Mouse (Mus musculus): ENCODE data around the gene Ppp3ca.

Ppp3ca gene

GRCm38 (mm10) chr3:136670110-136670359 is at the start of gene Ppp3ca:
TSS of gene Ppp3ca (plus strand) at chr3:136670124.
- DNase-seq (ENCODE audit: extremely low spot score, low spot score) = no peak

- no peak for DNase-seq (ENCODE audit: extremely low spot score, low spot score)
Observed at GRCm38 (mm10) chr3:136640544-136641230, 29.2 kb upstream of the Ppp3ca start.

- DNase-seq (ENCODE audit: extremely low spot score, low spot score) = no peak
Observed at GRCm38 (mm10) chr3:136650966-136651365, 19.0 kb upstream of the Ppp3ca start.

GRCm38 (mm10) chr3:136651496-136651895 is 18.4 kb upstream of the Ppp3ca start:
- DNase-seq (ENCODE audit: extremely low spot score, low spot score) = no peak

GRCm38 (mm10) chr3:136656460-136657035 is 13.4 kb upstream of the Ppp3ca start:
- no peak for DNase-seq (ENCODE audit: extremely low spot score, low spot score)

- no peak for DNase-seq (ENCODE audit: extremely low spot score, low spot score)
Observed at GRCm38 (mm10) chr3:136658681-136659080, 11.2 kb upstream of the Ppp3ca start.

GRCm38 (mm10) chr3:136665119-136665518 is 4.8 kb upstream of the Ppp3ca start:
- no peak for DNase-seq (ENCODE audit: extremely low spot score, low spot score)

GRCm38 (mm10) chr3:136668072-136668471 is 1.9 kb upstream of the Ppp3ca start:
- no peak for DNase-seq (ENCODE audit: extremely low spot score, low spot score)

- peak; percentile 99 for DNase-seq (ENCODE audit: extremely low spot score, low spot score)
Observed at GRCm38 (mm10) chr3:136669231-136670109, 454 bp upstream of the Ppp3ca start.

- DNase-seq (ENCODE audit: extremely low spot score, low spot score) = peak; percentile 80
Observed at GRCm38 (mm10) chr3:136670360-136671131, 622 bp downstream of the Ppp3ca start.

GRCm38 (mm10) chr3:136671161-136671939 is 1.4 kb downstream of the Ppp3ca start:
- no peak for DNase-seq (ENCODE audit: extremely low spot score, low spot score)

- no peak for DNase-seq (ENCODE audit: extremely low spot score, low spot score)
Observed at GRCm38 (mm10) chr3:136671940-136672278, 2.0 kb downstream of the Ppp3ca start.

GRCm38 (mm10) chr3:136672870-136673269 is 2.9 kb downstream of the Ppp3ca start:
- DNase-seq (ENCODE audit: extremely low spot score, low spot score) = no peak

- no peak for DNase-seq (ENCODE audit: extremely low spot score, low spot score)
Observed at GRCm38 (mm10) chr3:136673363-136673762, 3.4 kb downstream of the Ppp3ca start.

- DNase-seq (ENCODE audit: extremely low spot score, low spot score) = no peak
Observed at GRCm38 (mm10) chr3:136674486-136674885, 4.6 kb downstream of the Ppp3ca start.

- DNase-seq (ENCODE audit: extremely low spot score, low spot score) = no peak
Observed at GRCm38 (mm10) chr3:136676991-136677390, 7.1 kb downstream of the Ppp3ca start.

GRCm38 (mm10) chr3:136678386-136678785 is 8.5 kb downstream of the Ppp3ca start:
- DNase-seq (ENCODE audit: extremely low spot score, low spot score) = no peak

GRCm38 (mm10) chr3:136679903-136680491 is 10.1 kb downstream of the Ppp3ca start:
- DNase-seq (ENCODE audit: extremely low spot score, low spot score) = no peak

GRCm38 (mm10) chr3:136682242-136682641 is 12.3 kb downstream of the Ppp3ca start:
- DNase-seq (ENCODE audit: extremely low spot score, low spot score) = no peak

GRCm38 (mm10) chr3:136684191-136684958 is 14.5 kb downstream of the Ppp3ca start:
- DNase-seq (ENCODE audit: extremely low spot score, low spot score) = no peak
